Mouse (Mus musculus) lung, embryonic 16.5 days (tissue): Measurements from ENCODE around the gene Celsr1. TPM values are rescaled to one million over a fixed set of nuclear protein-coding genes. Genes with fewer than 3 reads are reported as not detected.

ENCODE experiments used
- ATAC-seq: fragments of 200-750 bp; cut with Nextera tagmentation; 2 replicates; pipeline ENCODE4 v1.8.0; 2017; ENCODE audit warnings: low read depth, mild to moderate bottlenecking, moderate library complexity
- H3K27ac ChIP-seq: fragments of 300-500 bp; sonication (generic); 2 replicates; pipeline ENCODE4 v1.5.1; 2014; ENCODE audit warnings: mild to moderate bottlenecking, control low read depth, low read length
- H3K27me3 ChIP-seq: fragments of 300-500 bp; sonication (generic); 2 replicates; pipeline ENCODE4 v1.6.1; 2014; ENCODE audit warnings: low read depth, low read length, mixed read lengths; ENCODE audit not compliant: control insufficient read depth, insufficient read depth
- H3K36me3 ChIP-seq: fragments of 300-500 bp; sonication (generic); 2 replicates; pipeline ENCODE4 v1.6.1; 2014; ENCODE audit warnings: low read length; ENCODE audit not compliant: control insufficient read depth, insufficient read depth
- H3K4me1 ChIP-seq: fragments of 300-500 bp; sonication (generic); replicated peaks from 2 replicates; pipeline ENCODE4 v1.6.1; 2014; ENCODE audit warnings: low read length, mixed read lengths; ENCODE audit not compliant: control insufficient read depth, insufficient read depth
- H3K4me2 ChIP-seq: fragments of 300-500 bp; sonication (generic); 2 replicates; pipeline ENCODE4 v1.6.1; 2014; ENCODE audit warnings: low read depth, low read length, control low read depth
- H3K4me3 ChIP-seq: fragments of 300-500 bp; sonication (generic); 2 replicates; pipeline ENCODE4 v1.5.1; 2014; ENCODE audit warnings: mild to moderate bottlenecking, low read length, control low read depth
- H3K9ac ChIP-seq: fragments of 300-500 bp; sonication (generic); 2 replicates; pipeline ENCODE4 v1.6.1; 2014; ENCODE audit warnings: low read length, control low read depth
- H3K9me3 ChIP-seq: fragments of 300-500 bp; sonication (generic); 2 replicates; pipeline ENCODE4 v1.6.1; 2016; ENCODE audit warnings: low read length; ENCODE audit not compliant: control insufficient read depth
- WGBS: fragments of 180-500 bp; shearing (Covaris S2); extraction: QIAGEN DNeasy Blood & Tissue Kit; methylation state at CpG from one replicate; pipeline ENCODE4 v1.1.7; 2014; 5-methylcytosine and 5-hydroxymethylcytosine counted together
- polyA plus RNA-seq: library from polyadenylated mRNA; unstranded; fragments of >200 nt; fragmentation: Nextera tagmentation; extraction: Ambion mirVana; gene quantifications from 2 replicates; pipeline ENCODE4 v1.2.1, GENCODE M21; 2015

The Celsr1 gene
- polyA plus RNA-seq: 3.5 and 3.6 TPM in 2 replicates

GRCm38 (mm10) chr15:86033191-86033841 is at the start of gene Celsr1:
Gene Celsr1 (minus strand): TSS chr15:86033777.
- Histone ChIP-seq H3K4me1 (peaks cover 6% of the 10 kb centered on the region; the same call in 1 of the 2 replicates), H3K9me3 (peaks cover 15% of the 10 kb centered on the region), H3K4me3 (peak within 1 kb of the TSS; percentile 67), H3K4me2 (peak within 1 kb of the TSS; percentile 81), H3K27ac (peak within 1 kb of the TSS; percentile 93), H3K9ac (peak within 1 kb of the TSS; percentile 76), H3K27me3 (peaks cover 26% of the 10 kb centered on the region), H3K36me3 (peaks cover 18% of the 10 kb centered on the region)
- ATAC-seq: 0 out of 2 replicates have a peak, but pooled peaks have one; percentile 15
- 0% methylated on average over 53 of the region's 80 CpGs for WGBS

- no peaks in the 10 kb centered on the region for H3K9me3 ChIP-seq
- no peak for ATAC-seq
- no peak overlapping the region for H3K27ac ChIP-seq
- H3K36me3 ChIP-seq: no peaks in the 10 kb centered on the region
- H3K4me2 ChIP-seq: no peak overlapping the region
- no peaks in the 10 kb centered on the region for H3K27me3 ChIP-seq
- WGBS: 29% methylated on average over 6 of the region's 6 CpGs
- peaks cover 61% of the 10 kb centered on the region for H3K4me1 ChIP-seq
- H3K4me3 ChIP-seq: no peak overlapping the region
- no peak overlapping the region for H3K9ac ChIP-seq
Observed at GRCm38 (mm10) chr15:86083261-86083741, 49.7 kb upstream of the Celsr1 start.

- H3K4me2 ChIP-seq: no peak overlapping the region
Observed at GRCm38 (mm10) chr15:86082551-86082961, 49.0 kb upstream of the Celsr1 start.

GRCm38 (mm10) chr15:86081654-86082053 is 48.1 kb upstream of the Celsr1 start:
- no peak for ATAC-seq
- Histone ChIP-seq H3K27ac (no peak overlapping the region), H3K4me2 (no peak overlapping the region), H3K9ac (no peak overlapping the region), H3K4me3 (no peak overlapping the region), H3K27me3 (no peaks in the 10 kb centered on the region), H3K4me1 (peaks cover 46% of the 10 kb centered on the region), H3K9me3 (no peaks in the 10 kb centered on the region), H3K36me3 (no peaks in the 10 kb centered on the region)
- WGBS: 68% methylated on average over 12 of the region's 12 CpGs

More at GRCm38 (mm10) chr15:86082551-86082961, 49.0 kb upstream of the Celsr1 start:
- ATAC-seq: no peak
- Histone ChIP-seq H3K4me3 (no peak overlapping the region), H3K9ac (no peak overlapping the region), H3K27me3 (no peaks in the 10 kb centered on the region), H3K9me3 (no peaks in the 10 kb centered on the region), H3K4me1 (peaks cover 55% of the 10 kb centered on the region), H3K36me3 (no peaks in the 10 kb centered on the region), H3K27ac (no peak overlapping the region)
- 82% methylated on average over 11 of the region's 11 CpGs for WGBS

- Histone ChIP-seq H3K4me2 (no peak overlapping the region), H3K27me3 (no peaks in the 10 kb centered on the region), H3K36me3 (no peaks in the 10 kb centered on the region), H3K9ac (no peak overlapping the region), H3K4me1 (peaks cover 34% of the 10 kb centered on the region), H3K4me3 (no peak overlapping the region), H3K9me3 (no peaks in the 10 kb centered on the region), H3K27ac (no peak overlapping the region)
- no peak for ATAC-seq
- WGBS: 91% methylated on average over 1 of the region's 1 CpGs
Observed at GRCm38 (mm10) chr15:86080408-86080807, 46.8 kb upstream of the Celsr1 start.

GRCm38 (mm10) chr15:86079876-86080275 is 46.3 kb upstream of the Celsr1 start:
- H3K36me3 ChIP-seq: no peaks in the 10 kb centered on the region
- H3K4me3 ChIP-seq: no peak overlapping the region
- H3K9me3 ChIP-seq: no peaks in the 10 kb centered on the region
- H3K27ac ChIP-seq: no peak overlapping the region
- WGBS: 57% methylated on average over 4 of the region's 4 CpGs
- no peaks in the 10 kb centered on the region for H3K27me3 ChIP-seq
- peaks cover 29% of the 10 kb centered on the region for H3K4me1 ChIP-seq
- no peak for ATAC-seq
- no peak overlapping the region for H3K9ac ChIP-seq
- H3K4me2 ChIP-seq: no peak overlapping the region

- no peaks in the 10 kb centered on the region for H3K27me3 ChIP-seq
- no peak for ATAC-seq
- no peak overlapping the region for H3K4me2 ChIP-seq
- WGBS: 60% methylated on average over 5 of the region's 5 CpGs
- H3K27ac ChIP-seq: no peak overlapping the region
- H3K4me1 ChIP-seq: peaks cover 28% of the 10 kb centered on the region
- no peaks in the 10 kb centered on the region for H3K9me3 ChIP-seq
- no peak overlapping the region for H3K4me3 ChIP-seq
- no peaks in the 10 kb centered on the region for H3K36me3 ChIP-seq
- no peak overlapping the region for H3K9ac ChIP-seq
Observed at GRCm38 (mm10) chr15:86079467-86079866, 45.9 kb upstream of the Celsr1 start.

- Histone ChIP-seq H3K4me2 (no peak overlapping the region), H3K27ac (no peak overlapping the region), H3K9me3 (no peaks in the 10 kb centered on the region), H3K4me1 (peaks cover 27% of the 10 kb centered on the region), H3K36me3 (no peaks in the 10 kb centered on the region), H3K9ac (no peak overlapping the region), H3K4me3 (no peak overlapping the region), H3K27me3 (no peaks in the 10 kb centered on the region)
- 57% methylated on average over 18 of the region's 18 CpGs for WGBS
- ATAC-seq: no peak
Observed at GRCm38 (mm10) chr15:86078481-86079216, 45.1 kb upstream of the Celsr1 start.

GRCm38 (mm10) chr15:86077934-86078333 is 44.4 kb upstream of the Celsr1 start:
- ATAC-seq: no peak
- Histone ChIP-seq H3K27ac (no peak overlapping the region), H3K9ac (no peak overlapping the region), H3K4me3 (no peak overlapping the region), H3K27me3 (no peaks in the 10 kb centered on the region), H3K4me1 (peaks cover 20% of the 10 kb centered on the region), H3K4me2 (no peak overlapping the region), H3K9me3 (no peaks in the 10 kb centered on the region), H3K36me3 (no peaks in the 10 kb centered on the region)
- WGBS: 71% methylated on average over 5 of the region's 5 CpGs
